Mouse (Mus musculus) intestine, embryonic 15.5 days (tissue): Measurements from ENCODE around the gene Gpsm3. TPM values are rescaled to one million over a fixed set of nuclear protein-coding genes. Genes with fewer than 3 reads are reported as not detected.

Source experiments
- ATAC-seq: fragments of 200-750 bp; cut with Nextera tagmentation; 2 replicates; pipeline ENCODE4 v1.8.0; 2017; ENCODE audit warnings: moderate TSS enrichment, moderate library complexity
- H3K27ac ChIP-seq: fragments of 300-500 bp; sonication (generic); 2 replicates; pipeline ENCODE4 v1.5.1; 2015; ENCODE audit warnings: mild to moderate bottlenecking, inconsistent platforms
- H3K27me3 ChIP-seq: fragments of 300-500 bp; sonication (generic); replicated peaks from 2 replicates; pipeline ENCODE4 v1.6.1; 2015; ENCODE audit warnings: inconsistent platforms
- H3K36me3 ChIP-seq: fragments of 300-500 bp; sonication (generic); 2 replicates; pipeline ENCODE4 v1.6.1; 2015; ENCODE audit warnings: inconsistent platforms
- H3K4me1 ChIP-seq: fragments of 300-500 bp; sonication (generic); replicated peaks from 2 replicates; pipeline ENCODE4 v1.6.1; 2015; ENCODE audit warnings: inconsistent platforms
- H3K4me2 ChIP-seq: fragments of 300-500 bp; sonication (generic); replicated peaks from 2 replicates; pipeline ENCODE4 v1.6.1; 2015; ENCODE audit warnings: mild to moderate bottlenecking, inconsistent platforms
- H3K4me3 ChIP-seq: fragments of 300-500 bp; sonication (generic); replicated peaks from 2 replicates; pipeline ENCODE4 v1.5.1; 2015; ENCODE audit warnings: inconsistent platforms
- H3K9ac ChIP-seq: fragments of 300-500 bp; sonication (generic); 2 replicates; pipeline ENCODE4 v1.6.1; 2015; ENCODE audit warnings: inconsistent platforms
- H3K9me3 ChIP-seq: fragments of 300-500 bp; sonication (generic); 2 replicates; pipeline ENCODE4 v1.6.1; 2016; ENCODE audit warnings: inconsistent platforms
- WGBS: fragments of 180-500 bp; shearing (Covaris S2); methylation state at CpG from one replicate; pipeline ENCODE4 v1.1.7; 2015; 5-methylcytosine and 5-hydroxymethylcytosine counted together
- polyA plus RNA-seq: library from polyadenylated mRNA; unstranded; fragments of >200 nt; fragmentation: Nextera tagmentation; extraction: Ambion mirVana; gene quantifications from 2 replicates; pipeline ENCODE4 v1.2.1, GENCODE M21; 2015

Gene Gpsm3
- polyA plus RNA-seq, 1 experiment from 2014 or later: 10.1 TPM

DNA sequence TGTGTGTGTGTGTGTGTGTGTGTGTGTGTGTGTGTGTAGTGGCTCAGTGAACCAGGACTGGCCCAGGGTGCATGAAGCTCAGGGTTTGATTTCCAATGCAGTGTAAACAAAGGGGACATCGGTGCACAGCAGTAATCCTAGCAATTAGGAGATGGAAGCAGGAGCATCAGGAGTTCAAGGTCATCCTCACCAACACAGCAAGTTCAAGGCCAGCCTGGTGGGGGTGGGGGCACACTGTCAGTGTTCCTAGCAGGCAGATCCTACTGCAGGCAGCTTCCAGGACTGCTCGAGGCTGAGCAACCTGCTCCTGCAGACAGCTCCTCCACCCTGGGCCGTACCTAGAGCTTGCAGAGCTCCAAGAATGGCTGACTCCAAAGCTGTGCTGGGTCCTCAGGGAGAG is 27.0 kb upstream of the Gpsm3 start:
- 60% methylated on average over 3 of the region's 3 CpGs for WGBS
- Histone ChIP-seq H3K36me3 (no peaks in the 10 kb centered on the region), H3K4me2 (no peak overlapping the region), H3K9me3 (no peaks in the 10 kb centered on the region), H3K4me3 (no peak overlapping the region), H3K27ac (no peak overlapping the region), H3K9ac (no peak overlapping the region), H3K4me1 (peaks cover 10% of the 10 kb centered on the region), H3K27me3 (no peaks in the 10 kb centered on the region)
- no peak for ATAC-seq

DNA sequence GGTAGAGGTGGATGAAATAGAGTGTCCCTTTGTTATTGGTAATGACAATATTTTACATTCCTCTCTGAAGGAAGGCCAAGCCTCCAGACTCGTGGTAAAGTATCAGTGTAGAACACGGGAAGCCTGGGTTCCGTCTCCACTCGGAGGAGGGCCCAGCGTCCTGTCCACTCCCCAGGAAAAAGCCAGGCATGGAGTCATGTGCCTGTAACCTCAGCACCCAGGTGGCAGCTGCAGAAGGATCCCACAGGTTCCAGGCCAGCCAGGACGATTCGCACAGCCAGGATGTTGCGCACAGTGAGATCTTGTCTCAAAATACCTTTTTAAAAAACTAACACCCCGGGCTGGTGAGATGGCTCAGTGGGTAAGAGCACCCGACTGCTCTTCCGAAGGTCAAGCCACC is 26.3 kb upstream of the Gpsm3 start:
- H3K9me3 ChIP-seq: no peaks in the 10 kb centered on the region
- H3K4me2 ChIP-seq: no peak overlapping the region
- WGBS: 66% methylated on average over 11 of the region's 11 CpGs
- no peak overlapping the region for H3K27ac ChIP-seq
- ATAC-seq: no peak
- peaks cover 10% of the 10 kb centered on the region for H3K4me1 ChIP-seq
- no peak overlapping the region for H3K9ac ChIP-seq
- no peaks in the 10 kb centered on the region for H3K27me3 ChIP-seq
- no peaks in the 10 kb centered on the region for H3K36me3 ChIP-seq
- H3K4me3 ChIP-seq: no peak overlapping the region

DNA sequence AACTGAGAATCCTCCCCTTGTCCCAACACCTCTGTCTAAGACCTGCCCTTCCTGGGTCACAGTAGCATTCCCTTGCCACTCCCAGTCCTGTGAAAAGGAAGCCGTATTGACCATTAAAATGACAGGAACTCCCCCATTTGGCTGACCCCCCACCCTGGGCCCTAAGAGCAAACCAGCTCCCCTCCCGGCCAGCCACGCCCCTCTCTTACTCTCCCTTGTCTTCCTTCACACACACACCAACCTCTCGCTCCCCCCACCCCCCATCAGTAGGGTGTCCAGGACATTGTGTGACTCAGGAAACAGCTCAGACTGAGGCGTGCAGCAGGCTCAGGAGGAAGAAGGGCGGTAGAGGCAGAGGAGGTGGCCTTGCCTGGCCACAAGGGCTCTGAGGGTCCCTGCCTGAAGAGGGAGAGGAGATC is 25.6 kb upstream of the Gpsm3 start, which contains the start of gene Notch4:
TSS of gene Notch4 (plus strand) at position 266 of the 419 bp plus-strand sequence.
- H3K27me3 ChIP-seq: no peaks in the 10 kb centered on the region
- WGBS: 7% methylated on average over 6 of the region's 6 CpGs
- H3K27ac ChIP-seq: peak within 1 kb of the TSS; percentile 70
- peak; percentile 49 for ATAC-seq
- no peaks in the 10 kb centered on the region for H3K36me3 ChIP-seq
- H3K4me3 ChIP-seq: peak within 1 kb of the TSS; percentile 10
- H3K9me3 ChIP-seq: no peaks in the 10 kb centered on the region
- H3K4me2 ChIP-seq: peak within 1 kb of the TSS; percentile 39
- peaks cover 10% of the 10 kb centered on the region for H3K4me1 ChIP-seq
- no peak within 1 kb of the TSS for H3K9ac ChIP-seq

- Histone ChIP-seq H3K27ac (peak overlapping the region; percentile 70), H3K4me2 (peak overlapping the region; percentile 39), H3K27me3 (no peaks in the 10 kb centered on the region), H3K4me1 (peaks cover 10% of the 10 kb centered on the region), H3K9ac (no peak overlapping the region), H3K36me3 (no peaks in the 10 kb centered on the region), H3K9me3 (no peaks in the 10 kb centered on the region), H3K4me3 (peak overlapping the region; percentile 10)
- WGBS: 42% methylated on average over 3 of the region's 3 CpGs
- 0 out of 2 replicates have a peak, but pooled peaks have one; percentile 21 for ATAC-seq
Observed at GRCm38 (mm10) chr17:34564796-34565195, 24.8 kb upstream of the Gpsm3 start.

- Histone ChIP-seq H3K4me3 (no peak overlapping the region), H3K9ac (no peak overlapping the region), H3K36me3 (no peaks in the 10 kb centered on the region), H3K9me3 (no peaks in the 10 kb centered on the region), H3K4me2 (no peak overlapping the region), H3K4me1 (peaks cover 10% of the 10 kb centered on the region), H3K27me3 (no peaks in the 10 kb centered on the region), H3K27ac (no peak overlapping the region)
- 66% methylated on average over 9 of the region's 9 CpGs for WGBS
- no peak for ATAC-seq
Observed at GRCm38 (mm10) chr17:34567311-34567710, 22.3 kb upstream of the Gpsm3 start.

- Histone ChIP-seq H3K9me3 (no peaks in the 10 kb centered on the region), H3K4me3 (no peak overlapping the region), H3K4me2 (no peak overlapping the region), H3K27me3 (no peaks in the 10 kb centered on the region), H3K36me3 (no peaks in the 10 kb centered on the region), H3K4me1 (peaks cover 12% of the 10 kb centered on the region), H3K27ac (no peak overlapping the region), H3K9ac (no peak overlapping the region)
- ATAC-seq: no peak
- WGBS: 79% methylated on average over 13 of the region's 13 CpGs
Observed at GRCm38 (mm10) chr17:34568421-34568820, 21.2 kb upstream of the Gpsm3 start.

- ATAC-seq: no peak
- H3K4me3 ChIP-seq: no peak overlapping the region
- no peaks in the 10 kb centered on the region for H3K27me3 ChIP-seq
- H3K27ac ChIP-seq: no peak overlapping the region
- 0 out of 2 replicates have a peak, but pooled peaks cover 3% of the 10 kb centered on the region for H3K4me1 ChIP-seq
- H3K4me2 ChIP-seq: no peak overlapping the region
- WGBS: 65% methylated on average over 4 of the region's 4 CpGs
- H3K36me3 ChIP-seq: no peaks in the 10 kb centered on the region
- no peaks in the 10 kb centered on the region for H3K9me3 ChIP-seq
- no peak overlapping the region for H3K9ac ChIP-seq
Observed at GRCm38 (mm10) chr17:34569919-34570318, 19.7 kb upstream of the Gpsm3 start.

DNA sequence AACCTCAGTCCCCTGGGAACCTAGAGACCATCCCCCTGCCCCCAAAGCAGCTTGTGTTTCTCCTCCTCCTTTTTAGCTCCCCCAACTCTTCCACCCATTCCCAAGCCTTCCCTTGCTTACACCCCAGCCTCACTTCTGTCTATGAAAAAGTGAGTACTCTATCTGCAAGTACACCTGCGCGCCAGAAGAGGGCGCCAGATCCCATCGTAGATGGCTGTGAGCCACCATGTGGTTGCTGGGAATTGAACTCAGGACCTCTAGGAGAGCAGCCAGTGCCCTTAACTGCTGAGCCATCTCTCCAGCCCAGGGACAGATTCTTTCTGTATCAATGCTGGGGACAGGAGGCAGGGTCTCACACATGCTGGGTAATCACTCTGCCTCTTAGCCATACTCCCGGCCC is 17.7 kb upstream of the Gpsm3 start:
- 20% methylated on average over 5 of the region's 5 CpGs for WGBS
- Histone ChIP-seq H3K9ac (no peak overlapping the region), H3K4me1 (peaks cover 9% of the 10 kb centered on the region; the same call in 1 of the 2 replicates), H3K4me2 (no peak overlapping the region), H3K36me3 (no peaks in the 10 kb centered on the region), H3K4me3 (no peak overlapping the region), H3K27ac (no peak overlapping the region), H3K27me3 (no peaks in the 10 kb centered on the region), H3K9me3 (no peaks in the 10 kb centered on the region)
- ATAC-seq: no peak

- H3K27ac ChIP-seq: no peak overlapping the region
- H3K4me3 ChIP-seq: no peak overlapping the region
- H3K36me3 ChIP-seq: no peaks in the 10 kb centered on the region
- no peak for ATAC-seq
- no peaks in the 10 kb centered on the region for H3K27me3 ChIP-seq
- peaks cover 9% of the 10 kb centered on the region; the same call in 1 of the 2 replicates for H3K4me1 ChIP-seq
- WGBS: 12% methylated on average over 15 of the region's 15 CpGs
- no peak overlapping the region for H3K4me2 ChIP-seq
- H3K9me3 ChIP-seq: no peaks in the 10 kb centered on the region
- H3K9ac ChIP-seq: no peak overlapping the region
Observed at GRCm38 (mm10) chr17:34572361-34572760, 17.2 kb upstream of the Gpsm3 start.

DNA sequence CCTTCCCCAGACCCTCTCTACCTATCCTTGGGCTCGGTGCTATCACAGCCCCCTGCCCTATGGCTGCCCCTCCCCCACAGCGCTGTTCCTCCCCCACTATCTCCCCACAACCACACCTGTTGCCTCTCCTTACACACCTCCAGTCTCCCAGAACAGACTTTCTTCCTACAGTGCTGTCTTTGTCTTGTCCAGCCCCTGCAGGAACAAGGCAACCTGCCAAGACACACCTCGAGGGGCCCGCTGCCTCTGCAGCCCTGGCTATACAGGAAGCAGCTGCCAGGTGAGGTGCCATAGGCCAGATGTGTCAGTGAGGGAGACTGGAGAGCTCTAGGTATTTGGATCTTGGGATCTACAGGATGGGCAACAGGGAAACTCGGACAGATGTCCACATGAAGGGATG is 13.0 kb upstream of the Gpsm3 start:
- whole genome bisulfite sequencing: 60% methylated on average over 5 of the region's 5 CpGs
- Histone ChIP-seq H3K9ac (no peak overlapping the region), H3K4me2 (no peak overlapping the region), H3K9me3 (no peaks in the 10 kb centered on the region), H3K27me3 (no peaks in the 10 kb centered on the region), H3K4me3 (no peak overlapping the region), H3K27ac (peak overlapping the region; percentile 66), H3K4me1 (peaks cover 9% of the 10 kb centered on the region; the same call in 1 of the 2 replicates), H3K36me3 (no peaks in the 10 kb centered on the region)
- peak; percentile 89 for ATAC-seq

GRCm38 (mm10) chr17:34578070-34578469 is 11.5 kb upstream of the Gpsm3 start:
- 93% methylated on average over 3 of the region's 3 CpGs for WGBS
- H3K27ac ChIP-seq: no peak overlapping the region
- no peak overlapping the region for H3K9ac ChIP-seq
- no peak for ATAC-seq
- no peaks in the 10 kb centered on the region for H3K36me3 ChIP-seq
- H3K9me3 ChIP-seq: no peaks in the 10 kb centered on the region
- H3K4me2 ChIP-seq: no peak overlapping the region
- no peak overlapping the region for H3K4me3 ChIP-seq
- H3K4me1 ChIP-seq: peaks cover 7% of the 10 kb centered on the region; the same call in 1 of the 2 replicates
- H3K27me3 ChIP-seq: no peaks in the 10 kb centered on the region

DNA sequence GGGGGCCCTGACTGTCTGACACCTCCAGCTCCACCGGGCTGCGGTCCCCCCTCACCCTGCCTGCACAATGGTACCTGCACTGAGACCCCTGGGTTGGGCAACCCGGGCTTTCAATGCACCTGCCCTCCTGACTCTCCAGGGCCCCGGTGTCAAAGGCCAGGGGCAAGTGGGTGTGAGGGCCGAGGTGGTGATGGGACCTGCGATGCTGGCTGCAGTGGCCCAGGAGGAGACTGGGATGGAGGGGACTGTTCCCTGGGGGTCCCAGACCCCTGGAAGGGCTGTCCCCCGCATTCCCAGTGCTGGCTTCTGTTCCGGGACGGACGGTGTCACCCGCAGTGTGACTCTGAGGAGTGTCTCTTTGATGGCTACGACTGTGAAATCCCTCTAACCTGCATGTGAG is 7.1 kb upstream of the Gpsm3 start:
- Histone ChIP-seq H3K4me1 (peaks cover 8% of the 10 kb centered on the region; the same call in 1 of the 2 replicates), H3K4me2 (no peak overlapping the region), H3K9me3 (no peaks in the 10 kb centered on the region), H3K27me3 (no peaks in the 10 kb centered on the region), H3K36me3 (no peaks in the 10 kb centered on the region), H3K27ac (no peak overlapping the region), H3K4me3 (no peak overlapping the region), H3K9ac (no peak overlapping the region)
- WGBS: 82% methylated on average over 12 of the region's 12 CpGs
- ATAC-seq: no peak

DNA sequence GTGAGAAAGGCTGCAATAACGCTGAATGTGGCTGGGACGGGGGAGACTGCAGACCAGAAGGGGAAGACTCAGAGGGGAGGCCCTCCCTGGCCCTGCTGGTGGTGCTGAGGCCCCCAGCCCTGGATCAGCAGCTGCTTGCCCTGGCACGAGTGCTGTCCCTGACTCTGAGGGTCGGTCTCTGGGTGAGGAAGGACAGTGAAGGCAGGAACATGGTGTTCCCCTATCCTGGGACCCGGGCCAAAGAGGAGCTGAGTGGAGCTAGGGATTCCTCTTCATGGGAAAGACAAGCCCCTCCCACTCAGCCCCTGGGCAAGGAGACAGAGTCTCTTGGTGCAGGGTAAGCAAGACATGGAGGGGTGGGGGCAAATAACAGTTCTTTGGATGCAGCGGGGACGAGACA is 6.2 kb upstream of the Gpsm3 start:
- ATAC-seq: no peak
- no peak overlapping the region for H3K4me2 ChIP-seq
- H3K9ac ChIP-seq: no peak overlapping the region
- H3K27ac ChIP-seq: no peak overlapping the region
- no peaks in the 10 kb centered on the region for H3K9me3 ChIP-seq
- no peaks in the 10 kb centered on the region for H3K27me3 ChIP-seq
- no peaks in the 10 kb centered on the region for H3K36me3 ChIP-seq
- H3K4me1 ChIP-seq: peaks cover 11% of the 10 kb centered on the region
- WGBS: 55% methylated on average over 7 of the region's 7 CpGs
- no peak overlapping the region for H3K4me3 ChIP-seq
